Mouse (Mus musculus): ENCODE results near the gene Gpr171.
"Not testable (repeated sequence)": the region's sequence is repeated elsewhere in the genome, so short reads cannot be mapped to it uniquely, and the experiment has no call there.

The Gpr171 gene

DNA sequence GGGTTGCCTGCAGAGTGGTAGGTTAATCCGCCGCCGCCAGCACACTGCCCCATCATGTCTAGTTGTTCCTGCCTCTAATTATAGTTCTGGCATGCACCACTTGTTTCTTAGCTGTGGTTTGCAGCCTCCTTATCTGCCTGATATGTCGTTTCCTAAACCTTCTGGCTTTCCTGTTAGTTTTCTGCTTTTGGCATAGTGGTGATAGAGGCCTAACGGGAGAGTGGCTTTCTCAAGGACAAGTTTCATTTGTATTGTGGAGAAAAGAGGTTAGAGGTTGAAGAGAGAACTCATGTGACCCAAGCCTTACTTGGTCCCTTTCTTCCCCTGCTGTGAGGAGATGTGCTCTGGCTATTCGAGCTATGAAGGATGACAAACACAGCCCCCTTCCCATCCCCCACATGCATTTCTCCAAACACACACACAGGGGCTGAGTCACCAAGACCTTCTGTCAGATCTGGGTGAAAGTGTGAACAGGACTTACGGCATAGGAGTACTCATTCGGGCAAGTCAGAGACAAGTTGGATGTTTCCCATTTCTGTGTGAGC is 12.4 kb upstream of the Gpr171 start:
- DNase-seq (ENCODE audit: low read depth in 2 of 2, low spot score in 2 of 2), result no peak

DNA sequence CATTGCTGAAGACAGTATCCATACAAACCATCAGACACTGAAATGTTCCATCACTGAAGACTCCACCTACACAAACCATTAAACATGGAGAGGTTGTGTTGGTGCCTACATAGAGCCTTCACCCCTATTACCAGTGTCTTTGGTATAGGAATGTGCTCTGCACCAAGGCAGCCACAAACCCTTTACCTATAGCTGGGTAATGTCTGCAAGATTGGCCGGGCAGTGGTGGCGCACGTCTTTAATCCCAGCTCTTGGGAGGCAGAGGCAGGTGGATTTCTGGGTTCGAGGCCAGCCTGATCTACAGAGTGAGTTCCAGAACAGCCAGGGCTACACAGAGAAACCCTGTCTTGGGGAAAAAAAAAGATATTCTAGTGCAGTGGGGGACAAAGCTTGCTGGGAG is 11.7 kb upstream of the Gpr171 start:
- not testable (repeated sequence) for DNase-seq (ENCODE audit: low read depth in 2 of 2, low spot score in 2 of 2)

DNA sequence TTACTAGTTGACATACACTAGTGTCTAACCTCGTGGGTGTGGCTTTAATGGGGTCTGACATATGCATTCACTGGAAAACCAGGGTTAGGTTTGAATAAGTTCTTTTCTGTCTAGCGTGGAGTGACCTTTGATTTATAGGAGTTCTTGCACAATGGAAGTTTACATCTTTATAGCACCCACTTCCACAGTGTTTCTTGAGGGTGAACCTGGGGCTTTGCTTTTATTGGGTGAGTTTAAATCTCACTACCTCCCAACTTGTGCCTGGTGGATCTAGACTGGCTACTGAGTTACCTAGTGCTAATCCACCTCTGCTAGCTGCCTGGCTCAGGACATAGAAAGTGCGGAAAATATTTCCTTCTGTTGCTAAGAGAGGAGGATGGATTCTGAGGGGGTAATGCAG is 10.3 kb upstream of the Gpr171 start:
- DNase-seq (ENCODE audit: low read depth in 2 of 2, low spot score in 2 of 2), result no peak

DNA sequence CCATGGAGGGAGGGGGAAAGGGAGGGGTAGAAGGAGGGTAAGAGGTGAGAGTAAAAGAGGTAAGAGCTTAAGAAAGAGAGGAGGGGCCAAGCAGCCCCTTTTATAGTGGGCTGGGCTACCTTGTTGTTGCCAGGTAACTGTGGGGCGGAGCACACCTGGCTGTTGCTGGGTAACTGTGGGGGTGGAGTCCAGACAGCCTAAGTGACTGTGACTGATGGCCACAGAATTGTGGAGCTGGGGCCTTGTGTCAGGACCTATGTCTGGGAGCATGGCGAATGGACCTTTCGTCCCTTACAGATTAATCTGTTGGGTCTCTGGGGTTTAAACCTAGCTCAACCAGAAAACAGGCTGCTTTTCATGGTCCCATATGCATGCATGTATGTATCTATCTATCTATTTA is 8.2 kb upstream of the Gpr171 start:
- not testable (repeated sequence) for DNase-seq (ENCODE audit: low read depth in 2 of 2, low spot score in 2 of 2)

DNA sequence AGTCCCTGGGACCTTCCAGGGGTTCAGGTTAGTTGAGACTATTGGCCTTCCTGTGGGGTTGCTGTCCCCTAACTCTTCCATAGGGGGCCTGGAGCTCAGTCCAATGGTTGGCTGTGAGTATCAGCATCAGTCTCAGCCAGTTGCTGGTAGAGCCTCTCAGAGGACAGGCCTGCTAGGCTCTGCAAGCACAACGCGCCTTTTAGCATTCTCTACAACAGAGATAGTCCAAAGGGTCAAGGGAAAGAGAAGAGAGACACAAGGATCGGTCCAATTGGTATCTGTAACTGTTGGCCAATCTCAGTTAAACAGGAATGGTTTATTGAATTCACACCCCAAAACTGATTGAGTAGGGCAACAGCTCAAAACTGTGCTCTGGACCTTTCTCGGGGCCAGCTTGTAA is 5.8 kb upstream of the Gpr171 start:
- no peak for DNase-seq (ENCODE audit: low read depth in 2 of 2, low spot score in 2 of 2)

DNA sequence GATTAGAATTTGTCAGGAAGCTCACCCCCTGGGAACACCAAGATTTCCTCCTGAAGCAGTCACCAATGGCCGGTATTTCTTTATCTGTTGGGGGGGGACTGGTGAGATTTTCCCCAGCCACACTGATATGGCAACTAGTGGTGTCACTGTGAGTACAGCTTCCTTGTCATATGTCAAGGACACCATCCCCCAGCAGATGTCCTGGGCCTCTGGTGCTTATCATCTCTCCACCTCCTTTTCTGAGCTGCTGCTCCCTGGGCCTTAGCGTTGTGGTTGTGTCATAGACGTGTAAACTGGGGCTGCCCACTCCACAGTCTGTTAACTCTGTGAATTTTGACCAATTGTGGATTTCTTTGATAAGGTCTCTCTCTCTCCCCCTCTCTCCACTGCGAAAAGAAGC is 2.8 kb upstream of the Gpr171 start:
- no peak for DNase-seq (ENCODE audit: low read depth in 2 of 2, low spot score in 2 of 2)

DNA sequence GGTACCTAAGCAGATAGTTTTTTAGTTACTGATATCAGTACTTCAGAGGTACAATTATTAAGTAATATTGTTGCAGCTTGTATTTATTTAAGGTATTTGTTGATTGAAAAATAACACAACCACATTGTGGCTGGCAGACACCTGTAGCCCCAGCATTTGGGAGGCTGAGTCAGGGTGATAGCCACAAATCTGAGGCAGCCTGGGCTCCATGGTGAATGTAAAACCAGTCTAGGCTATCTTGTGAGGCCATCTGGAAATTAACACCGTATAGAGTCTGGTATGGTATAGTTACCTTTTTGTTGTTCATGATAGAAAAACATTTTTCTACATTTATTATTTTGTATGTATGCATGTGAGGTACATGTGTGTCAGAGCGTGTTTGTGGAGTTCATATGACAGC is 525 bp upstream of the Gpr171 start:
- DNase-seq (ENCODE audit: low read depth in 2 of 2, low spot score in 2 of 2), result no peak

DNA sequence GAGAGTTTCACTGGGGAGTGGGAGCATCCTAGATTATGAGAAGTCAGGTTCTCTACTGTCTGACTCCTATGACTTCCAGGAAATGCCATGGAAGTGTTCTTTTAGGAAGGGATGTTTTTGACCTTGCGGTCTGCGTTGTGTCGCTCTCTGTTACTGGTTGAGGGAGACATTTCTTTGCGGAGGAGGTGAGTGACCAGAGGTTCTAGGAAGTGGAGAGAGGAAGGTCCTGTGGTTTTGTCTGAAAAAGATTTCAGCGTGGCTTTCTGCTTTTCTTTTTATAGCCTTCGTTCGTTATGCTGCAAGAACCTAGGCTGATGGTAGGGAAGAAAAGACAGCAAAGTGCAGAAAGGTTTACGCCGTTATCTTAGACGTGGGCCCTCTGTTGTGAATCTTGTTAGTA is 3.1 kb downstream of the Gpr171 start:
- no peak for DNase-seq (ENCODE audit: low read depth in 2 of 2, low spot score in 2 of 2)

DNA sequence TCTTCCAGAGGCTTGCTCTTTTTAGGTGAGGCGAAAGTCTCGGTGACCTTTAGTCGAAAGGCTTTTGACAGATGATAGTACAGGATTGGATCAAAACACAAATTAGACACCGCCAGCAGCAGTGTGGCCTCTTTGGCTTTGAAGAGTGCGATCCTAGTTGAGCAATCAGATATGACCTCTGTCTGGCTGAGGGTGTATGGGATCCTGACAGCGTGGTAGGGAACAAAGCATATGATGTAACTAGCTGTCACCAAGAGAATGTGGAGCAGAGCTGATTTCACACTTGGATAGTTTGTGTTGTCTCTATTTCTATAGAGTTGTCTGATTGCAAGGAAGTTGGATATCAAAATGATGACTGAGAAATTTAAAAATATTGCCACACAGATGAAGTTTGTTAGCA is 4.2 kb downstream of the Gpr171 start:
- DNase-seq (ENCODE audit: low read depth in 2 of 2, low spot score in 2 of 2), result no peak

DNA sequence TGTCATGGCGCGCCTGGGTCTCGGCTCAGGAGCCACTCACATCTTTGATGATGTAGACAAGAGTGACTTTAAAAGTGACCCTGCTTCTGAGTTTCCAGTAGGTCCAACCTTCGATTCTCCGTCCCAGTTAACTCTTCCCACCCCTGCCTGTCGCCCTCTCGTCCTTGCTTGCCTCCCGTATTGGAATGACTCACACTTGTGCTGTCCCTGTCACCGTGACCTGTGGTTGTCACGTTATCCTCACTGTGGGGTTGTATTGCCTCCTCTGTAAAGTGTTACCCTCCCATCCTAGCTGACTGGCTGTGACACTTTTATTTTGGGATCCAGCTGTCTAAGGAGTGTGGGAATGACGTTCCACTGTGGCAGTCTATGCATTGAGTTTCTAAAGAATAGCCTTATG is 8.9 kb downstream of the Gpr171 start:
- DNase-seq (ENCODE audit: low read depth in 2 of 2, low spot score in 2 of 2), result no peak

DNA sequence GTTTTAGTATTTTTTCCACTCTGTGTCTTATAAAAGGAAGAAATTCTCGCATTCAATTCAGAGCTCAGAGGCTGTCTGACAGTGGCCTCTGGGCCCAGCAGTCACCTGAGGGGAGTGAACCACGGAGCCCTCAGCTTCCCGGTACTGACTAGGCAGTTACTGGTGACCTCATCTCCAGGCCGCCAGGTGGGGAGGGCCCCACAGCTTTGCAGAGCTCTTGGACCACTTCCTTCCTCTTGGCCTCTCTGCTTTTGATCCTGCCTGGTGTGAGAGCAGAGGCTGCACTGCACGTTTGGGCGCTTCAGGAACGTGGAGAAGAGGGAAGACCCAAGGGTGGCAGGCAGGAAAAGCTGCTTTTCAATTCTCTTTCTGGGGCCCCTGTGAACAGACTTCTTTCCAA is 20.7 kb downstream of the Gpr171 start:
- peak; percentile 45 to 59 for DNase-seq (ENCODE audit: low read depth in 2 of 2, low spot score in 2 of 2)

DNA sequence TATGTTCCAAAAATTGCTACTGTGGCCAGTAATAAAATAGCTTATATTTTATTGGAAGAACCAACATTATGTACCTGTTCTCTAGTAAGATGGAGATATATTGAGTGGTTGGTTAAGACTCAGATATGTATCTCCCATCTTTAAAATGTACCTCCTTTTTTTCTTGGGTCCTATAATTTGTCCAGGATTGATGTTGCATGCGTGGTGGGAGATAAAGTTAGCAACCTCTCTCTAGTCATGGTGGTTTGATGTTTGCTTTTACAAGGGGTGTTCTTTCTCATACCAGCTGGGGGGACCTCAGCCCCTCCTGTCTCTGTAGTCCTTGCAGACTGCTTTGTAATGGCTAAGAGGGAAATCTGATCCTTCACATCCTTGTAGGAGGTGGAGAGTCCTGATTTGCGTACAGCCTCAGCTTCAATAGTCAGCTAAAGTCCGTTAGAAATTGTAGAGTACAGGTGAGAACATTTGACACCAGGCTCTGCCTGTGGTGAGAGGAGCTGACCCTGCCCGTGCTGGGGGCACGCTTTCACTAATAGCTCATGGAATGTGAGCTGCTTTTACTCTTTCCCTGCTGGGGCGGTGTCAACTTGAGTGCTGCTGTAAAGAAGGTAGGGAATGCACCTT is 21.2 kb downstream of the Gpr171 start:
- no peak for DNase-seq (ENCODE audit: low read depth in 2 of 2, low spot score in 2 of 2)

DNA sequence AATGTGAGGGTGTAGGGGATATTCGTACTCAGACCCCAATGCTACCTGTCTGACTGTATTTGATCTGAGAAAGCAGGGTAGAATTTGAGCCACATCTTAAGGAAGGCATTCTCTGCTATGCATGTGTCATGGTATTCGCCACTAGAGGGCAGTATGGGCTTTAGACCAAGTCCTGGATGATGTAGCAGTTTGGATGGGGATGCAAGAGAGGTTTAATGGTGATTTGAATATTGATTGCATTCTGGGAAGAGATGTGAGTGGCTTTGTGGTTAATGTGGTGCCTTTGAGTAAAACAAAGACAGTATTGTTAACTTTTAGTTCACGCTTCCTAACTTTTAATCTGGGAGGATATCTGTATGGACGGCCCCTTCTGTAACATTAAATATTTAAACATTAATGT is 22.3 kb downstream of the Gpr171 start:
- peak; percentile 58 to 75 for DNase-seq (ENCODE audit: low read depth in 2 of 2, low spot score in 2 of 2)

DNA sequence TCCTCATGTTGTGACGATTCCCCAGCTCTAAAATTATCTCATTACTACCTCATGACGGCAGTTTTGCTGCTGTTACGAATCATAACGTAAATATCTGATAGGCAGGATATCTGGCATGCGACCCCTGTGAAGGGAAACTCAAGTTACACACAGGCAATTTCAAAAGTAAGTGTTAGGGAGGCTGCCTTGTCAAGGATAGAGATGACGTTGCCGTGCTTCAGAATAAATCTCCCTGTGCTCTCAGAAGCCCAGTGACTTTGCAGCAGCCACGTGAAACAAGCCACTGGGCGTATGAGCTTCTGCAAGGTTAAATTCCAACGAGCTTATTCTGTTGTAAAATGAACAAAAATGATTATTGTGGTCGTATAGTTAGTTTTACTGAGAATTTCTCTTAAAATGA is 23.0 kb downstream of the Gpr171 start:
- no peak for DNase-seq (ENCODE audit: low read depth in 2 of 2, low spot score in 2 of 2)

DNA sequence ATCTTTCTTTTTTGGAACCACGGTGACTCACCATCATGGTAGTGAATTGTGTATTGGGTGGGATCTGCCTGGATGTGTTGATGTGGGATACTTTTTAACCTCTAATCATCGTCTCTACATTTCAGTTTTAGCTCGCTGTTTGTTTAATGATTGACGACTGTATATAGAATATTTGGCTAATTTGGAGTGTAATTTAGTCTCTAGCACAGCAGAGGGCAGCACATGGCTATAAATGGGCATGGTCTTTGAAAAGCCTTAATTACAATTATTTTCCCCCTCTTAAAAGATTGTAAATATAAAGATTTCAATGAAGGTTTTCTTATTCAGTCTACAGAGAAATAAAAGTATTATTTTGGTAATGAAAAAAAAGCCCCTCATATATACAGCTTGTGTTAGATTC is 24.3 kb downstream of the Gpr171 start:
- peak in 1 of 2 experiments; percentile 28 for DNase-seq (ENCODE audit: low read depth in 2 of 2, low spot score in 2 of 2)

DNA sequence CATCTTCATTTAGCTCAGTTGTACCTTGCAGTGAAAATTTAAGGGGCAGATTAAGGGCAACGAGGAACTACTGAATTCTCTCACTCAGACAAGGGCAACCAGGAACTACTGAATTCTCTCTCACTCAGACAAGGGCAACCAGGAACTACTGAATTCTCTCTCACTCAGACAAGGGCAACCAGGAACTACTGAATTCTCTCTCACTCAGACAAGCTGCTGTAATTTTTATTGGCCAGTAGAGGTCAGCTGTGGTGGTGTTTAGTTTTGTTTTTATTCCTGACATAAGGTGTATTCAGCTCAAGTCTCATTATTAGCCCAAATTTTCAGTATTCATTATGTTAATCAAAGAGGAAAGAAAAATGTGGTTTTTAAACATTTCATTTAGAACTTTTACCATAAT is 32.5 kb downstream of the Gpr171 start:
- DNase-seq (ENCODE audit: low read depth in 2 of 2, low spot score in 2 of 2), result not testable (repeated sequence)

DNA sequence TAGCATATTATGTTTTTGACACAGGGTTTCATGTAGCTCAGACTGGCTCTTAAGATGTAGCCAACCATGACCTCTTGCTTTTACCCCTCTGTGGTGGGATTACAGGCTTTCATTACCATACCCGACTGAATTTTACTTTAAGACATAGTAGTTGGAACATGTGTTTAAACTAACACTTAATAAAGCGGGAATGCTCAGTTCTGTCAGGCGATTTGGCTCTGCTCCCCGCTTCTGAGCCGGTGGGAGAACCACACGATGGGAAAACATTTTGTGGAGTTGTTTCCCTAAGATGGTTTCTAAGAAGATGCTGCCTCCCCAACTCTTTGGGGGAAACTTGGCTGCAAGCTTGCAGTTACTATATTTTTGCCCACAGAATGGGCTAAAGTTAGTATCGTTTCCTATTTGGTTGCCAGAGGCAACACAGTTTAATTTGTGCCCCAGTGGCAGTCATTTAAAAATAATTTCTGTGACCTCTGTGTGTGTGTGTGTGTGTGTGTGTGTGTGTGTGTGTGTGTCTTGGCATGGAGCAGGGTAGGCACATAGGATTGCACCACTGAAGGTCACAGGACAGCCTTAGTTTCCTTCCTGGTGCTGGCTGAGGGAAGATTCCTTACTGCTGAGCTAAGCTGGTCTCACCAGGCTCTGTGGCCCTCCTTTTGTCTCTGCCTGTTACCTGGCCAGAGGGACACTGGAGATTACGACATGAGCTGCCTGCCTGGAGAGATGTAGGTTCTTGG is 34.9 kb downstream of the Gpr171 start:
- no peak for DNase-seq (ENCODE audit: low read depth in 2 of 2, low spot score in 2 of 2)

DNA sequence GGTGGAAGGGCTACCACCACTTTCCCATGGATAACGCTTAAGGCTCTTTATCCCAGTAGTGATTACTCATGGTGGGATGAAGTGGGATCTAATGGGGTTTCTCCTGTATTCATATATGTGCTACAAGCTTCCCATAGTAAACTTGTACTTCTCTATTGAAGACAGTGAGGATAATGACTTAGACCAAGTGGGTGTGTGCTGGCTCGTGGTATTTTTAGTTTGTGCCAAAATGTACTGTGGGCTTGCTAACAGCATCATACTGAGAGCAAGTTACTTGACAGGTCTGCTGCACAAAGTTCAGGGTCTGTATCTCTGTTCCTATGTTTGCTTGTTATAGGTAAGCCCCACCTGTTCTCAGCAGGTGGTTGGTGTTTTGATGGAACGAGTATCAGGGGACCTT is 35.7 kb downstream of the Gpr171 start:
- no peak for DNase-seq (ENCODE audit: low read depth in 2 of 2, low spot score in 2 of 2)

DNA sequence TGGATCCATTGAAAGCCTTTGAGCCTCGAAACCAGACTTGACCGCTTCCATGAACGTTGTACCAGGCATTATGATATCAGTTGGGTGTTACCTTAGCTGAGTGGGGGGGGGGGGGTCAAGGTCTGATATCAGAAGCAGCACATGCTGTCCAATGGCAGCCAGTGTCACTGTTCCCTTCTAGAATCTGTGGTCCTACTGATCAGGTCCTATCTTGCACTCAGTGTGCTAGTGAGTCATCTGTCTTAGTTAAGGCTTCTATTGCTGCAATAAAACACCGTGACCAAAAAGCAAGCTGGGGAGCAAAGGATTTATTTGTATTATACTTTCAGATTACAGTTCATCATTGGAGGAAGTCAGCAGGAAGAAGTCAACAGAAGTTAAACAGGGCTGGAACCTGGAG is 38.2 kb downstream of the Gpr171 start:
- DNase-seq (ENCODE audit: low read depth in 2 of 2, low spot score in 2 of 2), result no peak

DNA sequence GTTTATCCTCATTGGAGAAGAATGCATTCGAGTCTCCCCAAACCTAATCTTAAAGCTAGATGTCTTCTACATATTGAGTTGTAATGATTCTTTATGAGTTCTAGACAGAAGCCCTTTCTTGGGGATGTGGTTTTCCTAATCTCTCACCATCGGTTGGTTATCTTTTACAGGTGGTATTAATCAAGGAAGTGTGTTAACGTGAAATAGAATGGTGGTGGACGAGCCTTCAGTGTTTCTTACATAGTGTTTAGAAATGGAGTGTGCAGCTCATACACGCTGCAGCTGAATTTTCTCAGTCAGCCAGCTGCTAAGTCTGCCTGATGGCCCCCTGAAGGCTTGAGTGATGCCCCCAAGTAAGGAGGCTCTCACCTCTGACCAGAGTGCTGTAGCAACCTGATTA is 39.5 kb downstream of the Gpr171 start:
- DNase-seq (ENCODE audit: low read depth in 2 of 2, low spot score in 2 of 2), result no peak

DNA sequence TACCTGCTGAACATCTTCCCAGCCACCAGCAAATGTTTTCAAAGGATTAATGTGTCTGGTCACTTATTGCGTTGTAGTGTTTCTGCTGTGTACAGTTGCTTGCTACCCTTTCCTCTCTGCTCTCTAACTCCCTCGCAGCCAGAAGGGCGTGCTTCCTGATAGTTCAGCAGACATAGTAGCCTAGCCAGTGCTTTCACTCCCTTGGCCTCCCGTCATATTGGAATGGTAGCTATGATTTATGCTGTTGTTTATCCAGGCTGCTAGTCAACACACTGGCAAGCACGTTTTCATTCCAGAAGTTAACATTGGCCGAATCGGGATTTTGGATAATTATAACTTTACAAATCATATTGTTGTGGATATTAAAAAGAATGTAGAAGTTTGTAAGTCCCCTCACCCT is 41.5 kb downstream of the Gpr171 start:
- DNase-seq (ENCODE audit: low read depth in 2 of 2, low spot score in 2 of 2), result no peak

DNA sequence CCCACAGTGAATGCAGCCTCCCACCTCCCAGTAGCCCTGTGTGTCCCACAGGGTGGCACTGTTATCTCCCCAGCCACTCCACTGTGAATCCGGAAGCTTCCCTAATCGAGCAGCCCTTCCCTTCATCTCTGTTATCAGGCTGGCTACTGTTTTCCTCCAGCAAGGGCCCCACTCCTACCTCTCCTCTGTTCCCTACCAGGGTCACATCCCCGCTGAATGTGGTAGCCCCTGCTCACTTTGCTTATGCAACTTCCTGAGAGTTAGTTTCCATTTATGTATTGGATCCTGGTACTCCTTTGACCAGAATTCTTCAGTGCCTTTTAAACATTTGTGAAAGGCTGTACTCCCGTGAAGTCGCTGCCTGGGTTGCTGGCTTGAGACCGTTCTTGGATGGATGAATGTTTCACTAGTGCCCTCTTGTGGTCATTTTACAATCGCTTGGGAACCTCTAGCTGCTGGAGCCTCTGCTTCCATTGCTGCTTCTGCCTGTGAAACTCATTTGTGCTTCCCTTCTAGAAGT is 42.5 kb downstream of the Gpr171 start:
- peak; percentile 15 to 50 for DNase-seq (ENCODE audit: low read depth in 2 of 2, low spot score in 2 of 2)
